Mouse (Mus musculus): ENCODE data around the gene Klhl4.

DNA sequence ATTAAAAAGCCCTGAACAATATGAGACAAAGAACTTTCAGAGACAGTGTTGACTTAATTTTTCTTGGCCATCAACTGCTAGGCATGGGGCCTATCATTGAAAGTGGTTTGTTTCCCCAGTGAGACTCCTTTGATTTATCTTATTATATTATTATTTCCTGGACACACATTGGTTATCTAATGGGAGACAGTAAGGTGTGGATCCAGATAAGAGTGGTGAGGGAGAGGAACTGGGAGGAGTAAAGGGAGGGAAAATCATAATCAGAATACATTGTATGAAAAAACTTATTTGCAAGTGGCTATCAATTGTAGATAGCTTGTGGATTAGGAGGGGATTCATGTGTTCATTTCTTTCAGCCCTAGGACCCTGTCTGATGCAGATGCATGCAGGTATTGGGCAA lies 10.0 kb downstream of the Klhl4 start:
- no peak for TF ChIP-seq EP300 (IDR thresholded peaks at IDR 0.05)
- no peak for TF ChIP-seq CTCF (IDR thresholded peaks at IDR 0.05)
